Mouse (Mus musculus) lung, adult 2 months (tissue): ENCODE results near the gene Kctd8. TPM values are rescaled to one million over a fixed set of nuclear protein-coding genes. Genes with fewer than 3 reads are reported as not detected.

Source experiments
- DNase-seq: peaks from one replicate; pipeline ENCODE4 v3.0.0; 2022
- H3K4me1 ChIP-seq: fragments of 200-500 bp; 2 replicates; pipeline ENCODE4 v1.6.1; 2011; ENCODE audit warnings: low read length; ENCODE audit not compliant: control insufficient read depth, insufficient read depth
- H3K4me3 ChIP-seq: fragments of 200-500 bp; replicated peaks from 2 replicates; pipeline ENCODE3; 2011; ENCODE audit warnings: low read depth, mild to moderate bottlenecking, control low read depth, low read length; ENCODE audit errors: extremely low read depth
- CTCF ChIP-seq: fragments of 200-500 bp; IDR thresholded peaks from 2 replicates; pipeline ENCODE4 v1.5.1; 2011; ENCODE audit warnings: mild to moderate bottlenecking, low read length, control low read depth; ENCODE audit not compliant: insufficient read depth
- POLR2A ChIP-seq: fragments of 200-500 bp; IDR thresholded peaks from 2 replicates; pipeline ENCODE4 v1.6.1; 2011; ENCODE audit warnings: low read depth, mild to moderate bottlenecking, control low read depth, low read length, borderline replicate concordance; ENCODE audit errors: extremely low read depth
- WGBS: fragments of 180-500 bp; shearing (Covaris S2); methylation state at CpG from one replicate; pipeline ENCODE4 v1.1.7; 2018; 5-methylcytosine and 5-hydroxymethylcytosine counted together
- polyA plus RNA-seq: library from polyadenylated mRNA; depleted of rRNA; stranded (reverse); fragments of >200 nt; gene quantifications from 2 replicates; pipeline ENCODE4 v1.2.3, GENCODE M21; 2012; rRNA removed

The Kctd8 gene
- polyA plus RNA-seq, 1 experiment: 3.2 TPM

GRCm38 (mm10) chr5:69159897-69160509 is 181.5 kb downstream of the Kctd8 start:
- 77% methylated on average over 4 of the region's 4 CpGs for WGBS
- no peak for DNase-seq
- no peak overlapping the region for H3K4me3 ChIP-seq
- TF ChIP-seq POLR2A (no peak), CTCF (no peak)
- H3K4me1 ChIP-seq: no peaks in the 10 kb centered on the region

- no peak for TF ChIP-seq POLR2A
- TF ChIP-seq CTCF: no peak
- no peaks in the 10 kb centered on the region for H3K4me1 ChIP-seq
- WGBS: 49% methylated on average over 3 of the region's 3 CpGs
Measured at GRCm38 (mm10) chr5:69156489-69156888, 185.0 kb downstream of the Kctd8 start.

GRCm38 (mm10) chr5:69145827-69146226 is 195.7 kb downstream of the Kctd8 start:
- no peak overlapping the region for H3K4me3 ChIP-seq
- TF ChIP-seq POLR2A (no peak), CTCF (no peak)
- no peak for DNase-seq
- 73% methylated on average over 2 of the region's 2 CpGs for WGBS
- H3K4me1 ChIP-seq: no peaks in the 10 kb centered on the region

More at GRCm38 (mm10) chr5:69156489-69156888, 185.0 kb downstream of the Kctd8 start:
- DNase-seq: no peak
- H3K4me3 ChIP-seq: no peak overlapping the region

GRCm38 (mm10) chr5:69141082-69141481 is 200.4 kb downstream of the Kctd8 start:
- DNase-seq: no peak
- H3K4me1 ChIP-seq: no peaks in the 10 kb centered on the region
- 92% methylated on average over 4 of the region's 4 CpGs for WGBS
- no peak overlapping the region for H3K4me3 ChIP-seq
- TF ChIP-seq POLR2A: no peak
- TF ChIP-seq CTCF: no peak

- Histone ChIP-seq H3K4me1 (no peaks in the 10 kb centered on the region), H3K4me3 (no peak overlapping the region)
- no peak for DNase-seq
- TF ChIP-seq POLR2A (no peak), CTCF (no peak)
- WGBS: 61% methylated on average over 2 of the region's 2 CpGs
Measured at GRCm38 (mm10) chr5:69108718-69109117, 232.8 kb downstream of the Kctd8 start.

GRCm38 (mm10) chr5:69088912-69089311 is 252.6 kb downstream of the Kctd8 start:
- no peak overlapping the region for H3K4me3 ChIP-seq
- no peaks in the 10 kb centered on the region for H3K4me1 ChIP-seq
- DNase-seq: no peak
- no peak for TF ChIP-seq CTCF
- TF ChIP-seq POLR2A: no peak

Other genes with a start within 250 kb of the Kctd8 start
- 1.1 and 4.3 TPM in 2 replicates for gene Yipf7, start 201.0 kb upstream of the Kctd8 start, polyA plus RNA-seq
- 4.8 and 5.4 TPM in 2 replicates for gene Guf1, start 215.2 kb upstream of the Kctd8 start, polyA plus RNA-seq